Mouse (Mus musculus): ENCODE results near the gene Mettl6. TPM values are rescaled to one million over a fixed set of nuclear protein-coding genes. Genes with fewer than 3 reads are reported as not detected.

Mettl6 gene
- polyA plus RNA-seq (2015; fragmentation: Nextera tagmentation; extraction: Ambion mirVana) = 23.7 and 25.2 TPM in 2 replicates

GRCm38 (mm10) chr14:31494975-31495455, at the start of gene Mettl6:
Gene Mettl6, minus strand, starts transcription at chr14:31495040.
- peak within 1 kb of the TSS; percentile 91 for H3K4me2 ChIP-seq (ENCODE audit: low read depth, low read length)
- peak; percentile 86 for ATAC-seq (ENCODE audit: low read depth)
- peak within 1 kb of the TSS; percentile 92 for H3K9ac ChIP-seq (ENCODE audit: low read depth, low read length)
- peak within 1 kb of the TSS; percentile 90 for H3K27ac ChIP-seq (ENCODE audit: low read length)
- H3K9me3 ChIP-seq (replicated peaks; ENCODE audit: control insufficient read depth, low read length) = no peaks in the 10 kb centered on the region
- H3K4me3 ChIP-seq (ENCODE audit: low read depth, low read length) = peak within 1 kb of the TSS; percentile 76
- H3K36me3 ChIP-seq (ENCODE audit: control insufficient read depth, insufficient read depth) = peaks cover 26% of the 10 kb centered on the region
- 1% methylated on average over 46 of the region's 49 CpGs for WGBS (ENCODE audit: insufficient replicate concordance)
- H3K27me3 ChIP-seq (ENCODE audit: control insufficient read depth, insufficient read depth, low read depth, low read length) = no peaks in the 10 kb centered on the region
- H3K4me1 ChIP-seq (ENCODE audit: control insufficient read depth, low read depth, low read length) = peaks cover 32% of the 10 kb centered on the region

GRCm38 (mm10) chr14:31543885-31544442, 49.1 kb upstream of the Mettl6 start:
- no peak overlapping the region for H3K9ac ChIP-seq (ENCODE audit: low read depth, low read length)
- no peaks in the 10 kb centered on the region for H3K27me3 ChIP-seq (ENCODE audit: control insufficient read depth, insufficient read depth, low read depth, low read length)
- no peak overlapping the region for H3K4me3 ChIP-seq (ENCODE audit: low read depth, low read length)
- ATAC-seq (ENCODE audit: low read depth) = no peak
- no peak overlapping the region for H3K4me2 ChIP-seq (ENCODE audit: low read depth, low read length)
- no peak overlapping the region for H3K27ac ChIP-seq (ENCODE audit: low read length)
- no peaks in the 10 kb centered on the region for H3K4me1 ChIP-seq (ENCODE audit: control insufficient read depth, low read depth, low read length)
- WGBS (ENCODE audit: insufficient replicate concordance) = 74% methylated on average over 11 of the region's 11 CpGs
- H3K36me3 ChIP-seq (ENCODE audit: control insufficient read depth, insufficient read depth) = no peaks in the 10 kb centered on the region
- no peaks in the 10 kb centered on the region for H3K9me3 ChIP-seq (replicated peaks; ENCODE audit: control insufficient read depth, low read length)

GRCm38 (mm10) chr14:31537298-31537697, 42.5 kb upstream of the Mettl6 start:
- Histone ChIP-seq H3K9ac (ENCODE audit: low read depth, low read length) (no peak overlapping the region), H3K4me1 (ENCODE audit: control insufficient read depth, low read depth, low read length) (peaks cover 6% of the 10 kb centered on the region), H3K36me3 (ENCODE audit: control insufficient read depth, insufficient read depth) (no peaks in the 10 kb centered on the region), H3K27me3 (ENCODE audit: control insufficient read depth, insufficient read depth, low read depth, low read length) (no peaks in the 10 kb centered on the region), H3K27ac (ENCODE audit: low read length) (no peak overlapping the region), H3K4me3 (ENCODE audit: low read depth, low read length) (no peak overlapping the region), H3K4me2 (ENCODE audit: low read depth, low read length) (no peak overlapping the region), H3K9me3 (replicated peaks; ENCODE audit: control insufficient read depth, low read length) (no peaks in the 10 kb centered on the region)
- ATAC-seq (ENCODE audit: low read depth) = 0 out of 2 replicates have a peak, but pooled peaks have one; percentile 11
- 65% methylated on average over 6 of the region's 6 CpGs for whole genome bisulfite sequencing (ENCODE audit: insufficient replicate concordance)

GRCm38 (mm10) chr14:31532656-31533055, 37.8 kb upstream of the Mettl6 start:
- H3K4me2 ChIP-seq (ENCODE audit: low read depth, low read length) = no peak overlapping the region
- H3K4me3 ChIP-seq (ENCODE audit: low read depth, low read length) = no peak overlapping the region
- H3K9me3 ChIP-seq (replicated peaks; ENCODE audit: control insufficient read depth, low read length) = no peaks in the 10 kb centered on the region
- no peak overlapping the region for H3K9ac ChIP-seq (ENCODE audit: low read depth, low read length)
- ATAC-seq (ENCODE audit: low read depth) = no peak
- WGBS (ENCODE audit: insufficient replicate concordance) = 17% methylated on average over 3 of the region's 3 CpGs
- H3K4me1 ChIP-seq (ENCODE audit: control insufficient read depth, low read depth, low read length) = peaks cover 12% of the 10 kb centered on the region
- no peak overlapping the region for H3K27ac ChIP-seq (ENCODE audit: low read length)
- H3K27me3 ChIP-seq (ENCODE audit: control insufficient read depth, insufficient read depth, low read depth, low read length) = no peaks in the 10 kb centered on the region
- no peaks in the 10 kb centered on the region for H3K36me3 ChIP-seq (ENCODE audit: control insufficient read depth, insufficient read depth)

GRCm38 (mm10) chr14:31531506-31532148, 36.8 kb upstream of the Mettl6 start:
- ATAC-seq (ENCODE audit: low read depth) = no peak
- WGBS (ENCODE audit: insufficient replicate concordance) = 20% methylated on average over 12 of the region's 12 CpGs
- Histone ChIP-seq H3K4me1 (ENCODE audit: control insufficient read depth, low read depth, low read length) (peaks cover 12% of the 10 kb centered on the region), H3K36me3 (ENCODE audit: control insufficient read depth, insufficient read depth) (no peaks in the 10 kb centered on the region), H3K27me3 (ENCODE audit: control insufficient read depth, insufficient read depth, low read depth, low read length) (no peaks in the 10 kb centered on the region), H3K4me3 (ENCODE audit: low read depth, low read length) (no peak overlapping the region), H3K9me3 (replicated peaks; ENCODE audit: control insufficient read depth, low read length) (no peaks in the 10 kb centered on the region), H3K9ac (ENCODE audit: low read depth, low read length) (no peak overlapping the region), H3K4me2 (ENCODE audit: low read depth, low read length) (no peak overlapping the region), H3K27ac (ENCODE audit: low read length) (peak overlapping the region; percentile 72)

- Histone ChIP-seq H3K4me1 (ENCODE audit: control insufficient read depth, low read depth, low read length) (peaks cover 12% of the 10 kb centered on the region), H3K27me3 (ENCODE audit: control insufficient read depth, insufficient read depth, low read depth, low read length) (no peaks in the 10 kb centered on the region), H3K27ac (ENCODE audit: low read length) (peak overlapping the region; percentile 72), H3K9ac (ENCODE audit: low read depth, low read length) (no peak overlapping the region), H3K36me3 (ENCODE audit: control insufficient read depth, insufficient read depth) (no peaks in the 10 kb centered on the region), H3K4me2 (ENCODE audit: low read depth, low read length) (no peak overlapping the region), H3K9me3 (replicated peaks; ENCODE audit: control insufficient read depth, low read length) (no peaks in the 10 kb centered on the region), H3K4me3 (ENCODE audit: low read depth, low read length) (no peak overlapping the region)
- 48% methylated on average over 4 of the region's 4 CpGs for WGBS (ENCODE audit: insufficient replicate concordance)
- ATAC-seq (ENCODE audit: low read depth) = peak; percentile 50
These were observed 36.0 kb upstream of the Mettl6 start for GRCm38 (mm10) chr14:31530847-31531246.

GRCm38 (mm10) chr14:31525040-31525810, 30.4 kb upstream of the Mettl6 start:
- no peak overlapping the region for H3K27ac ChIP-seq (ENCODE audit: low read length)
- H3K9ac ChIP-seq (ENCODE audit: low read depth, low read length) = no peak overlapping the region
- H3K36me3 ChIP-seq (ENCODE audit: control insufficient read depth, insufficient read depth) = no peaks in the 10 kb centered on the region
- no peaks in the 10 kb centered on the region for H3K9me3 ChIP-seq (replicated peaks; ENCODE audit: control insufficient read depth, low read length)
- no peak overlapping the region for H3K4me2 ChIP-seq (ENCODE audit: low read depth, low read length)
- no peaks in the 10 kb centered on the region for H3K27me3 ChIP-seq (ENCODE audit: control insufficient read depth, insufficient read depth, low read depth, low read length)
- no peaks in the 10 kb centered on the region for H3K4me1 ChIP-seq (ENCODE audit: control insufficient read depth, low read depth, low read length)
- H3K4me3 ChIP-seq (ENCODE audit: low read depth, low read length) = no peak overlapping the region
- WGBS (ENCODE audit: insufficient replicate concordance) = 53% methylated on average over 7 of the region's 7 CpGs
- no peak for ATAC-seq (ENCODE audit: low read depth)

- WGBS (ENCODE audit: insufficient replicate concordance) = 60% methylated on average over 2 of the region's 2 CpGs
- no peak overlapping the region for H3K27ac ChIP-seq (ENCODE audit: low read length)
- no peak overlapping the region for H3K4me3 ChIP-seq (ENCODE audit: low read depth, low read length)
- ATAC-seq (ENCODE audit: low read depth) = no peak
- H3K4me2 ChIP-seq (ENCODE audit: low read depth, low read length) = no peak overlapping the region
- H3K9me3 ChIP-seq (replicated peaks; ENCODE audit: control insufficient read depth, low read length) = no peaks in the 10 kb centered on the region
- no peak overlapping the region for H3K9ac ChIP-seq (ENCODE audit: low read depth, low read length)
- H3K36me3 ChIP-seq (ENCODE audit: control insufficient read depth, insufficient read depth) = no peaks in the 10 kb centered on the region
- H3K4me1 ChIP-seq (ENCODE audit: control insufficient read depth, low read depth, low read length) = no peaks in the 10 kb centered on the region
- no peaks in the 10 kb centered on the region for H3K27me3 ChIP-seq (ENCODE audit: control insufficient read depth, insufficient read depth, low read depth, low read length)
These were observed 26.5 kb upstream of the Mettl6 start for GRCm38 (mm10) chr14:31521318-31521717.

Measured in liver, embryonic 16.5 days (tissue).